Mouse (Mus musculus) fat pad, adult 2 months (tissue): Measurements from ENCODE around the gene Rabep1.
"Not testable (repeated sequence)": the region's sequence is repeated elsewhere in the genome, so short reads cannot be mapped to it uniquely, and the experiment has no call there.

ENCODE experiments used
- DNase-seq: peaks from one replicate; pipeline ENCODE4 v3.0.0-alpha.2; 2011; ENCODE audit warnings: low read depth, low spot score; ENCODE audit errors: extremely low read depth

Gene Rabep1

GRCm38 (mm10) chr11:70882905-70883430 lies 38.4 kb downstream of the Rabep1 start:
- no peak for DNase-seq

GRCm38 (mm10) chr11:70890643-70891042 lies 46.1 kb downstream of the Rabep1 start:
- DNase-seq = no peak

- DNase-seq = no peak
Observed at GRCm38 (mm10) chr11:70891616-70892015, 47.0 kb downstream of the Rabep1 start.

GRCm38 (mm10) chr11:70897680-70898079 lies 53.1 kb downstream of the Rabep1 start:
- DNase-seq = no peak

GRCm38 (mm10) chr11:70898182-70898581 lies 53.6 kb downstream of the Rabep1 start:
- DNase-seq = not testable (repeated sequence)

- DNase-seq = no peak
Observed at GRCm38 (mm10) chr11:70906681-70907080, 62.1 kb downstream of the Rabep1 start.

- no peak for DNase-seq
Observed at GRCm38 (mm10) chr11:70911323-70911722, 66.7 kb downstream of the Rabep1 start.

- DNase-seq = no peak
Observed at GRCm38 (mm10) chr11:70911920-70912319, 67.3 kb downstream of the Rabep1 start.

- DNase-seq = no peak
Observed at GRCm38 (mm10) chr11:70917896-70918295, 73.3 kb downstream of the Rabep1 start.

- no peak for DNase-seq
Observed at GRCm38 (mm10) chr11:70919524-70919923, 74.9 kb downstream of the Rabep1 start.

GRCm38 (mm10) chr11:70931461-70931860 lies 86.9 kb downstream of the Rabep1 start:
- no peak for DNase-seq

- no peak for DNase-seq
Observed at GRCm38 (mm10) chr11:70935316-70935715, 90.7 kb downstream of the Rabep1 start.

GRCm38 (mm10) chr11:70942596-70942995 lies 98.0 kb downstream of the Rabep1 start:
- no peak for DNase-seq

- no peak for DNase-seq
Observed at GRCm38 (mm10) chr11:70943651-70944050, 99.1 kb downstream of the Rabep1 start.

GRCm38 (mm10) chr11:70944935-70945817 lies 100.6 kb downstream of the Rabep1 start:
- no peak for DNase-seq

- no peak for DNase-seq
Observed at GRCm38 (mm10) chr11:70954711-70955110, 110.1 kb downstream of the Rabep1 start.

- DNase-seq = no peak
Observed at GRCm38 (mm10) chr11:70960786-70961554, 116.4 kb downstream of the Rabep1 start.

GRCm38 (mm10) chr11:70964222-70964907 lies 119.8 kb downstream of the Rabep1 start:
- DNase-seq = no peak

- DNase-seq = no peak
Observed at GRCm38 (mm10) chr11:70969271-70969794, 124.8 kb downstream of the Rabep1 start.

GRCm38 (mm10) chr11:70969821-70970559 lies 125.4 kb downstream of the Rabep1 start, which contains the start of the genes Nup88 and Rpain:
Nup88 (minus strand) TSS chr11:70969973.
Rpain (plus strand) TSS chr11:70970213.
- peak; percentile 80 for DNase-seq
